Mouse (Mus musculus) heart, postnatal 0 days (tissue): ENCODE results near the gene 9330161L09Rik.

Source experiments
- CTCF ChIP-seq: IDR thresholded peaks from 2 replicates; pipeline ENCODE4 v1.5.1; 2016; ENCODE audit warnings: antibody characterized with exemption, control low read depth, low read depth
- EP300 ChIP-seq: IDR thresholded peaks from 2 replicates; pipeline ENCODE4 v1.6.1; 2016; ENCODE audit warnings: antibody characterized with exemption, low read depth

GRCm38 (mm10) chr12:103368777-103369176, 38.8 kb downstream of the 9330161L09Rik start:
- no peak for TF ChIP-seq CTCF
- no peak for TF ChIP-seq EP300
